Mouse (Mus musculus): ENCODE results near the gene Dppa3.
A peak's percentile ranks its signal among the peaks of the same experiment; 100 is the strongest.

- TF ChIP-seq POLR2AphosphoS2 (IDR thresholded peaks at IDR 0.05; ENCODE audit: low read length) = no peak
- no peak for TF ChIP-seq MEF2A (IDR thresholded peaks at IDR 0.05; ENCODE audit: extremely low read depth, insufficient replicate concordance, low read depth, low read length, poor library complexity, severe bottlenecking)
- TF ChIP-seq ZNF384 (IDR thresholded peaks at IDR 0.05; ENCODE audit: low read depth, low read length) = no peak
- TF ChIP-seq NRF1 (IDR thresholded peaks at IDR 0.05; ENCODE audit: insufficient read depth, low read depth, low read length, poor library complexity, severe bottlenecking) = no peak
- TF ChIP-seq POLR2A (IDR thresholded peaks at IDR 0.05; ENCODE audit: control insufficient read depth in 1 of 2, insufficient read depth in 1 of 2, low read depth in 1 of 2, low read length in 2 of 2, poor library complexity in 1 of 2) = no peak
- no peak for TF ChIP-seq USF1 (IDR thresholded peaks at IDR 0.05; ENCODE audit: low read depth, low read length)
- TF ChIP-seq CTCF (IDR thresholded peaks at IDR 0.05 in 2 of 3, conservative IDR thresholded peaks at IDR 0.05 in 1 of 3; ENCODE audit: control insufficient read depth in 1 of 3, insufficient read depth in 1 of 3, low read depth in 2 of 3, low read length in 3 of 3, poor library complexity in 1 of 3, severe bottlenecking in 1 of 3) = peak; percentile 50 to 75 (median 70)
These were observed 34.6 kb downstream of the Dppa3 start for GRCm38 (mm10) chr6:122660601-122661379.
